Mouse (Mus musculus) monocyte, adult 5-6 weeks (primary cell): ENCODE data around the gene Ccdc81. TPM values are rescaled to one million over a fixed set of nuclear protein-coding genes. Genes with fewer than 3 reads are reported as not detected.

ENCODE experiments used
- ATAC-seq: fragments of 153-309, 156-312 bp; replicated peaks from 2 replicates; pipeline ENCODE4 v1.8.0; 2017; ENCODE audit warnings: mild to moderate bottlenecking; ENCODE audit not compliant: low TSS enrichment, insufficient number of reproducible peaks, severe bottlenecking, poor library complexity, low FRiP score
- total RNA-seq: library from RNA; stranded (forward); fragments of 200-1000, 200-491, 200-594 nt; gene quantifications from 3 replicates; pipeline ENCODE4 v1.2.3, GENCODE M21; 2017

The Ccdc81 gene
- total RNA-seq, 1 experiment from 2014 or later: not detected

- no peak for ATAC-seq
These were observed 74.2 kb downstream of the Ccdc81 start for GRCm38 (mm10) chr7:89829201-89829600.

GRCm38 (mm10) chr7:89828436-89829065 is 74.9 kb downstream of the Ccdc81 start:
- no peak for ATAC-seq

Other genes starting within 250 kb of the Ccdc81 start
- 39.6 to 86.1 TPM (median 84.3 TPM) in 3 replicates for gene Hikeshi, start 37.6 kb upstream of the Ccdc81 start, total RNA-seq
- gene Eed, start 77.4 kb upstream of the Ccdc81 start, total RNA-seq: 257 to 421 TPM (median 381 TPM) in 3 replicates
- gene Picalm, start 226.6 kb upstream of the Ccdc81 start, total RNA-seq: 450 to 531 TPM (median 492 TPM) in 3 replicates